Mouse (Mus musculus) heart, embryonic 14.5 days (tissue): Measurements from ENCODE around the gene Mettl15. TPM values are rescaled to one million over a fixed set of nuclear protein-coding genes. Genes with fewer than 3 reads are reported as not detected.

Experiments
- ATAC-seq: fragments of 200-750 bp; cut with Nextera tagmentation; 2 replicates; pipeline ENCODE4 v1.8.0; 2017; ENCODE audit warnings: low read depth, moderate TSS enrichment; ENCODE audit not compliant: insufficient number of reproducible peaks, insufficient read depth, low FRiP score
- H3K27ac ChIP-seq, 2 experiments: fragments of 200-500 bp in 1 of 2; fragments of 300-500 bp in 1 of 2; sonication (generic) in 1 of 2; replicated peaks in 1 of 2; 2 replicates each; pipeline ENCODE4 v1.5.1; 2012 to 2014; ENCODE audit warnings: low read depth in 2 of 2, low read length in 2 of 2, control low read depth in 1 of 2, mild to moderate bottlenecking in 1 of 2, mixed read lengths in 1 of 2; ENCODE audit not compliant: control insufficient read depth in 1 of 2, insufficient read depth in 1 of 2
- H3K27me3 ChIP-seq: fragments of 300-500 bp; sonication (generic); 2 replicates; pipeline ENCODE4 v1.6.1; 2014; ENCODE audit warnings: mild to moderate bottlenecking, low read length, control low read depth; ENCODE audit not compliant: control insufficient read depth, insufficient read depth
- H3K36me3 ChIP-seq: fragments of 300-500 bp; sonication (generic); 2 replicates; pipeline ENCODE4 v1.6.1; 2014; ENCODE audit warnings: mild to moderate bottlenecking, control low read depth, low read length, mixed read lengths; ENCODE audit not compliant: control insufficient read depth, insufficient read depth
- H3K4me1 ChIP-seq, 2 experiments: fragments of 200-500 bp in 1 of 2; fragments of 300-500 bp in 1 of 2; sonication (generic) in 1 of 2; 2 replicates each; pipeline ENCODE4 v1.6.1; 2012 to 2014; ENCODE audit warnings: low read length in 2 of 2, control low read depth in 1 of 2, mixed read lengths in 1 of 2; ENCODE audit not compliant: control insufficient read depth in 2 of 2, insufficient read depth in 2 of 2
- H3K4me2 ChIP-seq: fragments of 300-500 bp; sonication (generic); 2 replicates; pipeline ENCODE4 v1.6.1; 2014; ENCODE audit warnings: mild to moderate bottlenecking, low read length
- H3K4me3 ChIP-seq, 2 experiments: fragments of 200-500 bp in 1 of 2; fragments of 300-500 bp in 1 of 2; sonication (generic) in 1 of 2; 2 replicates each; pipeline ENCODE4 v1.5.1; 2012 to 2014; ENCODE audit warnings: low read length in 2 of 2, mild to moderate bottlenecking in 2 of 2, control low read depth in 1 of 2, low read depth in 1 of 2, moderate library complexity in 1 of 2; ENCODE audit not compliant: control insufficient read depth in 1 of 2, insufficient read depth in 1 of 2
- H3K9ac ChIP-seq: fragments of 300-500 bp; sonication (generic); 2 replicates; pipeline ENCODE4 v1.6.1; 2014; ENCODE audit warnings: mild to moderate bottlenecking, low read length
- H3K9me3 ChIP-seq: fragments of 300-500 bp; sonication (generic); 2 replicates; pipeline ENCODE4 v1.6.1; 2016; ENCODE audit warnings: low read length, control low read depth; ENCODE audit not compliant: control insufficient read depth
- WGBS: fragments of 180-500 bp; shearing (Covaris S2); extraction: QIAGEN DNeasy Blood & Tissue Kit; methylation state at CpG from one replicate; pipeline ENCODE4 v1.1.7; 2014; 5-methylcytosine and 5-hydroxymethylcytosine counted together
- polyA plus RNA-seq: library from polyadenylated mRNA; unstranded; fragments of >200 nt; fragmentation: Nextera tagmentation; extraction: Ambion mirVana; gene quantifications from 2 replicates; pipeline ENCODE4 v1.2.1, GENCODE M21; 2014

Mettl15 gene
- polyA plus RNA-seq, 1 experiment from 2014 or later = 19.3 TPM

- H3K36me3 ChIP-seq = peaks cover 7% of the 10 kb centered on the region; the same call in 1 of the 2 replicates
- 90% methylated on average over 3 of the region's 3 CpGs for WGBS
- no peaks in the 10 kb centered on the region for H3K9me3 ChIP-seq
- H3K27ac ChIP-seq = no peak overlapping the region
- ATAC-seq = no peak
- no peak overlapping the region for H3K4me3 ChIP-seq
- no peak overlapping the region for H3K9ac ChIP-seq
- peaks cover 0 to 10% of the 10 kb centered on the region in 2 experiments; a peak in 1 of 4 replicates for H3K4me1 ChIP-seq
- H3K27me3 ChIP-seq = no peaks in the 10 kb centered on the region
- no peak overlapping the region for H3K4me2 ChIP-seq
Observed at GRCm38 (mm10) chr2:109284121-109284520, 3.6 kb upstream of the Mettl15 start.

GRCm38 (mm10) chr2:109281341-109281690 is 768 bp upstream of the Mettl15 start:
- Histone ChIP-seq H3K4me3 (peak overlapping the region; percentile 78 to 88), H3K9ac (peak overlapping the region; percentile 81), H3K27me3 (no peaks in the 10 kb centered on the region), H3K9me3 (no peaks in the 10 kb centered on the region), H3K36me3 (no peaks in the 10 kb centered on the region), H3K4me2 (peak overlapping the region; percentile 82), H3K4me1 (peaks cover 0 to 13% of the 10 kb centered on the region in 2 experiments; a peak in 1 of 4 replicates), H3K27ac (peak overlapping the region; percentile 71 to 88)
- WGBS = 0% methylated on average over 1 of the region's 1 CpGs
- ATAC-seq = no peak

- WGBS = 5% methylated on average over 4 of the region's 4 CpGs
- Histone ChIP-seq H3K9ac (peak overlapping the region; percentile 81), H3K4me3 (peak overlapping the region; percentile 78 to 88), H3K9me3 (no peaks in the 10 kb centered on the region), H3K4me1 (peaks cover 0 to 13% of the 10 kb centered on the region in 2 experiments; a peak in 1 of 4 replicates), H3K27ac (peak overlapping the region; percentile 28 to 54; a peak in 3 of 4 replicates), H3K27me3 (no peaks in the 10 kb centered on the region), H3K4me2 (peak overlapping the region; percentile 82), H3K36me3 (no peaks in the 10 kb centered on the region)
- ATAC-seq = no peak
Observed at GRCm38 (mm10) chr2:109280272-109280599, 312 bp downstream of the Mettl15 start.

GRCm38 (mm10) chr2:109278036-109278435 is 2.5 kb downstream of the Mettl15 start:
- Histone ChIP-seq H3K4me3 (peak overlapping the region; percentile 74 to 99), H3K4me1 (peaks cover 0 to 13% of the 10 kb centered on the region in 2 experiments; a peak in 1 of 4 replicates), H3K4me2 (peak overlapping the region; percentile 74), H3K27me3 (no peaks in the 10 kb centered on the region), H3K9ac (peak overlapping the region; percentile 84), H3K36me3 (no peaks in the 10 kb centered on the region), H3K27ac (peak overlapping the region; percentile 33 to 64; a peak in 3 of 4 replicates), H3K9me3 (no peaks in the 10 kb centered on the region)
- peak; percentile 33; the same call in 1 of the 2 replicates for ATAC-seq
- WGBS = under 1% methylated on average over 16 of the region's 16 CpGs

- Histone ChIP-seq H3K9me3 (no peaks in the 10 kb centered on the region), H3K27me3 (no peaks in the 10 kb centered on the region), H3K4me1 (peaks cover 0 to 13% of the 10 kb centered on the region in 2 experiments; a peak in 1 of 4 replicates), H3K36me3 (no peaks in the 10 kb centered on the region), H3K4me3 (peak overlapping the region; percentile 74 to 99), H3K9ac (peak overlapping the region; percentile 84), H3K4me2 (peak overlapping the region; percentile 74), H3K27ac (peak overlapping the region in 1 of 2 experiments; percentile 33; a peak in 1 of 4 replicates)
- ATAC-seq = no peak
- 8% methylated on average over 7 of the region's 7 CpGs for WGBS
Observed at GRCm38 (mm10) chr2:109277593-109277992, 3.0 kb downstream of the Mettl15 start.

GRCm38 (mm10) chr2:109273098-109273497 is 7.5 kb downstream of the Mettl15 start:
- H3K36me3 ChIP-seq = no peaks in the 10 kb centered on the region
- no peak for ATAC-seq
- H3K4me3 ChIP-seq = no peak overlapping the region
- H3K9ac ChIP-seq = no peak overlapping the region
- no peak overlapping the region for H3K27ac ChIP-seq
- no peaks in the 10 kb centered on the region for H3K27me3 ChIP-seq
- no peaks in the 10 kb centered on the region for H3K9me3 ChIP-seq
- H3K4me1 ChIP-seq = 0 out of 4 replicates have a peak, but pooled peaks cover 0 to 3% of the 10 kb centered on the region in 2 experiments
- H3K4me2 ChIP-seq = no peak overlapping the region
- WGBS = 94% methylated on average over 1 of the region's 1 CpGs

- Histone ChIP-seq H3K27me3 (no peaks in the 10 kb centered on the region), H3K9me3 (no peaks in the 10 kb centered on the region), H3K27ac (no peak overlapping the region), H3K36me3 (no peaks in the 10 kb centered on the region), H3K4me1 (no peaks in the 10 kb centered on the region), H3K4me3 (no peak overlapping the region), H3K9ac (no peak overlapping the region), H3K4me2 (no peak overlapping the region)
- no peak for ATAC-seq
- 93% methylated on average over 1 of the region's 1 CpGs for WGBS
Observed at GRCm38 (mm10) chr2:109262779-109263178, 17.8 kb downstream of the Mettl15 start.

GRCm38 (mm10) chr2:109241947-109242346 is 38.6 kb downstream of the Mettl15 start:
- no peak for ATAC-seq
- no peaks in the 10 kb centered on the region for H3K4me1 ChIP-seq
- no peak overlapping the region for H3K4me2 ChIP-seq
- H3K9me3 ChIP-seq = no peaks in the 10 kb centered on the region
- 54% methylated on average over 3 of the region's 3 CpGs for whole genome bisulfite sequencing
- H3K4me3 ChIP-seq = no peak overlapping the region
- no peak overlapping the region for H3K27ac ChIP-seq
- no peak overlapping the region for H3K9ac ChIP-seq
- no peaks in the 10 kb centered on the region for H3K36me3 ChIP-seq
- H3K27me3 ChIP-seq = no peaks in the 10 kb centered on the region
